Mouse (Mus musculus): ENCODE data around the gene Rnf7.

Rnf7 gene

GRCm38 (mm10) chr9:96470266-96470974 lies 8.1 kb downstream of the Rnf7 start:
- DNase-seq (ENCODE audit: low read depth, low spot score), result no peak

- no peak for DNase-seq (ENCODE audit: low read depth, low spot score)
Observed at GRCm38 (mm10) chr9:96469556-96470265, 8.8 kb downstream of the Rnf7 start.

DNA sequence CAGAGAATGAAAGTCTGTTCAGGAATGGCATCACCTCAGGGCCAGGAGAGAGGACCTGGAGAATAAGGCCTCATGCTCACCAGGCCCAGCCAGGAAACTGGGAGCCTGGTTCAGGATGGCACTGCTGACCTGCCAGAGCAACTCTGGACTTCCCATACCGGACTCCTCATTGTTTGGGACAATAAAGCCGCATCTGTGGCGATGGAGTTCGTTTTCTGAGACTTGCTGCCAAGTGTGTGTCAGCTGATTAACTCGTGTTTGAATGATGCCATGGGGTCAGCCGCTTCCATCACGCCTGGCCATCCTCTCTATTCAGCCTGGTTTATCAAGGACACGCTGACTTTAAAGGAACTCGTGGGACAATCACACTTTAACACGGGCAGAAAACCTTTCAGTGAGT lies 14.8 kb downstream of the Rnf7 start:
- no peak for DNase-seq (ENCODE audit: low read depth, low spot score)

DNA sequence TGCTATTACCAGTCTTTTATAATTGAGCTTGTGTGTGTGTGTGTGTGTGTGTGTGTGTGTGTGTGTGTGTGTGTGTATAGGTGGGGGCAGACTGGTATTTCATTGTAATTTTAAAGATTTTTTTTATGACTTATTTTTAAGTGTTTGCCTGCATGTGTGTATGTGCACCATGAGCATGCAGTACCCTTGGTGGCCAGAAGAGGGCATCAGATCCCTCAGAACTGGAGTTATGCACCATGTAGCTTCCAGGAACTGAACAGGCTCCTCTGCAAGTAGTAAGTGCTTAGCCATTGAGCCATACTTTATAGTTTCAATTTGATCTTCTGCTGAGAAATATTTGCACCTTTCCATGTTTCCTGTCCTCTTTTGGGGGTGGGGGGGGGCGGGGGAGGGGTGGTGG lies 16.9 kb downstream of the Rnf7 start:
- DNase-seq (ENCODE audit: low read depth, low spot score), result no peak

DNA sequence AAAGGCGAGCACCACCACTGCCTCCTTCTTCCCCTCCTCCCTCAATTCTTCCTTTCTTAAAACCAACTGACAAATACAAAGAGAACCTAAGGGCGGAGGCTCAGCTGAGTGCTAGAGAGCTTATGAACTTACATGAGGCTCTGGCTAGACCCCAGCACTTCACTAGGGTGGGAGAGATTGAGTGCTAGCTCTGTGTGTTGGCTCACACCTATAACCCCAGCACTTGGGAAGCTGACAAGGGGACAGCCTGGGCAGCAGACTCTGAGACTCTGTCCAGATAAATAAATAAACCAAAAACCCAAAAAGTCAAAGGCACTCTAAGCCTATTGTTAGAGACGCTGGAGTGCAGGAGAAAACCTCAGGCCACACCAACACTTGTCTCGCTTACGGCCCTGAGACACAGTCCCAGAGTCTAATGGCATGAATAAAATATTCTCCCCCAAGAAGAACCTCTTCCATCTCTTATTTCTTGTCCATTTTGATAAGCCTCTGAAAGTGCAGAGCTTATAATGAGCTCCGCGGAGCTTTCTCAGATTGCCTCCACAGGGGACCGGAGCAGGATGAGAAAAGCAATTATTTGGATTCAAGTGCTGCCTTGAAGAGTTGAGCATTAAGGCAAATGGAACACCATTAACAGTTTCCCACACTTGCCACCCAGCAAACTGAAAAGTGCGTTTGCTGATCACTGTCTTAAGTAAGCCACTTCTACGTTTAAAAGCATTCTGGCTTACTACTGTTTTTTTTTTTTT lies 18.2 kb downstream of the Rnf7 start:
- DNase-seq (ENCODE audit: low read depth, low spot score), result no peak

GRCm38 (mm10) chr9:96455618-96456017 lies 22.9 kb downstream of the Rnf7 start:
- no peak for DNase-seq (ENCODE audit: low read depth, low spot score)

- no peak for DNase-seq (ENCODE audit: low read depth, low spot score)
Observed at GRCm38 (mm10) chr9:96452956-96453355, 25.5 kb downstream of the Rnf7 start.

- no peak for DNase-seq (ENCODE audit: low read depth, low spot score)
Observed at GRCm38 (mm10) chr9:96450900-96451720, 27.4 kb downstream of the Rnf7 start.

DNA sequence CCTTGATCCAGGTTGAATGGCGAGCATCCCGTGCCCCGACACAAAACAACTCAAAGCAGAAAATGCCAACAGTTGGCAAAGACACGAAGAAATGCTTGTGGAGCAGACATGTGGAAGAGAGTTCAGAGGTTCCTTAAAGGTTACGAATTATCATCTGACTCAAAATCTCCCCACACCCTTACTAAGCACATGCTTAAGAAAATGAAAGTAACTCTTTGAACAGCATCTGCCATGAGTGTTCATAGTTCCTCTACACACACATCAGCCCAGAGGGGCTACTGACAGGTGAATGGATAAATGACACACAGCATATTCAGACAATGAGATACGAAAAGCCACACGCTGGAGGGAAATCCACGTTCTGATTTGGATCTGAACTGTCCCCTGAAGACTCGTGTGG lies 29.0 kb downstream of the Rnf7 start:
- DNase-seq (ENCODE audit: low read depth, low spot score), result no peak

GRCm38 (mm10) chr9:96445351-96445750 lies 33.1 kb downstream of the Rnf7 start:
- DNase-seq (ENCODE audit: low read depth, low spot score), result no peak

DNA sequence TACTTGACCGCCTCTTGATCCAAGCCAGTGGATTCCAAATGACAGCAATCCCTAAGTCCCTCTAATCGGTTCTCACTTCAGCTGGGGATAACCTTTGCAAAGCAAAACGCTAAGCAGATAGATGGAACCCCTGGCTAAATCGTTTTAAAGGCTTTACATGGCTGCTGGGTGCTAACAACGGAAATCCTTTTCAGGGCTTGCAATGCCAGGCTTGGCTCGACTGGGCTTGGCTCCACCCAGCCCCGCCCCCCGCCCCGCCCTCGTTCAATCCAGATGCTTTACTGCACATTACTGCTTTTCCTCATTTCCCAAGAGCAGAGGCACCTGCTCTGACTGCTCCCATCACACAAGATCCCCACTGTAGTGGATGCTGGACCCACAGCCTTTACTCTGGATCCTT lies 36.4 kb downstream of the Rnf7 start:
- peak; percentile 83 for DNase-seq (ENCODE audit: low read depth, low spot score)

DNA sequence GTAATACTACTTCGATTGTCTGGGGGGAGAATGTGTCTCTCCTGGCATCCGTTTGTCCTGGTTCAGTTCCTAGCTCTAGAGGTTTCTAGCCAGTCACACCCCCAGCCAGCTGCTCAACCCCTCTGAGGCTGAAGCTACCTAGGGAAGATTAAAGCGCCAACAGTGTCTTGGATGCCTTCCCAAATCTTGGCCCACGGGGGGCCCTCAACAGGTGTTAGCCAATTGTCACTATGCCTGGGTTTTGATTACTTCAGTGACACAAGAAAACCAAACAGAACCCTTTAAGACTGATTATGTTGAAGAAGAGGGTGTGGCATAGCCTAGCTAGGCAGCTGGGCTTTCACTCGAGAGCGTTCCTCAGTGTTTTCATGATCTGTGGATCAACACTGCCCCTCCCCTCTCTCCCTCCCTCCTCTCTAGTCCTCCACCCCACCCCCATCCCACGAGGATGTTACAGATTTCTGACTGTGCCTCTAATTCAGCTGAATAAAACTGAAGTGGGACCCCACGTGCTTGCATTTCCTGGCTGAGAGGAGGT lies 40.1 kb downstream of the Rnf7 start:
- no peak for DNase-seq (ENCODE audit: low read depth, low spot score)

DNA sequence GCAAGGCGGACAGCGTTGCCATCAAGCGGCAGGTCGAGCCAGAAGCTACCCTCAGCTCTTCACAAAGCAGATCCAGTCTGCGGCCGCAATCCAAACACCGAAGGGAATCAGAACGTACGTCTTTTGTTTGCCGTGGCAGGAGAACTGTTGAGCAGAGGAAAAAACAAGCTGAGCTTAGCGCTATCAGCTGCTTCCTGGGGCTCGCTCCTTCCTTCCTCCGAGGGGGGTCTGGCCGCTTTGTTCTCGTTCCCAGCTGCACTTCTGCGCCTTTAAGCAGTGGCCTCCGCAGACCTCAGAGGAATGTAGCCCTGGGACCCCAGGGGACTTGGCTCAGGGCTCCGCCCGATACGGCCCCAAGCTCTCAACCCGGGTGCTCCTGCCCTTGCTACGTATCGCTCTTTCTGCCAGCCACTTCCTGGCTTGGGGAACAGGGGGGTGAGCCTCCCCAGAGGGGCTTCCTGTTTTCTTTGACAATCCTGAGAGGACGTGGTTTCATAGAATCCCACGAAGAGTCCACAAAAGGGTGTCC lies 40.6 kb downstream of the Rnf7 start:
- DNase-seq (ENCODE audit: low read depth, low spot score), result no peak

DNA sequence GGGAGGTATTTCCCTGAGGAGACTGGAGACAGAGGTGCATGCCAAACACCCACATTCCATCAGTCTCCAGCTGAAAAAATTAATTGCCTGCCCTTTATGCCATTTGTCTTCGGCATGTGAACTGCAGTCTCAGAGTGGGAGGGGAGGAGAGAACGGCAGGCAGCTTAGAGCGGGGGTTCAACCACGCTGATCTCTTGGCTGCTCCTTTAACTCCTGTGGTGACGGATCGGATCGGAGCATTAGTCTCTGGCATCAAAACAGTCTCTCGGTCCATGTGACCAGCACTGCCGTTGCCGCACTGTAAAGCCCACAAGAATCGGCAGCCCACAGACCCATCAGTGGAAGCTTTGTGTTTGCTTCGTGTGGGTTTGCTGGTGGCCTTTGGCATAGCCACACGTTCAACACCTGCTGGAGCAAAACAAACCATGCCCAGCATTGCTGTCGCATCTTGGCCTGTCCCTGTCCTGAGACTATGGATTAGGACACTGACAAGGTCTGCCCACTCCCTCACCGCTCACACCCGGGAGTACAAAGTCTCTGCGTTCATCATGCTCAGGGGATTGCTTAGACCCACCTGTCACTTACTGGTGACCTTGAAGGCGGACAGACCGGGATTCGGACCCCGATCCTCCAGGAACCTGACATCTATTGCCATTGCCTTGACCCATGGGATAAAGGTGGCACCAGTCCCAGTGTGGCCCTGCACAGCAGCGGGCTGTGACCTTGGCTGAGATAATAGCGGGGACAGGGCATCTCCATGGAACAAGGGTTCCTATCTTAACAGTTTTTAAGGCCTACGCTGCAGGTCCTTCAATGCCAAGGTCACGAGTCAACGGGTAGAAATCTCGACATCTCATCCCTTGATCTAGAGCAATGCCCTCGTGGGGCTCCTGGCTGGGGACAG lies 41.3 kb downstream of the Rnf7 start:
- DNase-seq (ENCODE audit: low read depth, low spot score), result no peak

GRCm38 (mm10) chr9:96432575-96432974 lies 45.9 kb downstream of the Rnf7 start:
- DNase-seq (ENCODE audit: low read depth, low spot score), result no peak

DNA sequence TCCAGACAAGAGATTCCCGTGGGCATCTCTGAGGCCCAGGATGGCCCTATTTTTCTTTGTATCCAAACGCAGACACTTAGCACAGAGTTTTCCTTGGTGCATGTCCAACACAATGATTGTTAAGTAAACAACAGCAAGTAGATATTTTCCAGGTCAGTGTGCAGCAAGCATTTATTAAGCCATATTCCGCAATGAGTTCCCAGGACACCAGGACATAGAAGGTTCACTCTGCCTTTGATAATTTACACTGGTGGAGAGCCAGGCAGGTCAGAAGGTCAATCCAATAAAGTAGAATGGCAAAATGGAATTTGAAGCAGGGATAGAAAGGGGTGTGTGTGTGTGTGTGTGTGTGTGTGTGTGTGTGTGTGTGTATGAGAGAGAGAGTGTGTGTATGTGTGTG lies 47.4 kb downstream of the Rnf7 start:
- no peak for DNase-seq (ENCODE audit: low read depth, low spot score)

- DNase-seq (ENCODE audit: low read depth, low spot score), result no peak
Observed at GRCm38 (mm10) chr9:96428336-96429046, 50.0 kb downstream of the Rnf7 start.

GRCm38 (mm10) chr9:96424027-96424426 lies 54.4 kb downstream of the Rnf7 start:
- no peak for DNase-seq (ENCODE audit: low read depth, low spot score)
